Mouse (Mus musculus) olfactory bulb, adult 2 months (tissue): ENCODE data around the gene Sectm1a.

ENCODE experiments used
- CTCF ChIP-seq: fragments of 200-500 bp; IDR thresholded peaks from 2 replicates; pipeline ENCODE4 v1.5.1; 2012; ENCODE audit warnings: low read depth, mild to moderate bottlenecking, low read length, moderate library complexity; ENCODE audit not compliant: insufficient read depth
- POLR2A ChIP-seq: fragments of 200-500 bp; IDR thresholded peaks from 2 replicates; pipeline ENCODE4 v1.6.1; 2012; ENCODE audit warnings: mild to moderate bottlenecking, low read depth, low read length, moderate library complexity; ENCODE audit not compliant: insufficient read depth

DNA sequence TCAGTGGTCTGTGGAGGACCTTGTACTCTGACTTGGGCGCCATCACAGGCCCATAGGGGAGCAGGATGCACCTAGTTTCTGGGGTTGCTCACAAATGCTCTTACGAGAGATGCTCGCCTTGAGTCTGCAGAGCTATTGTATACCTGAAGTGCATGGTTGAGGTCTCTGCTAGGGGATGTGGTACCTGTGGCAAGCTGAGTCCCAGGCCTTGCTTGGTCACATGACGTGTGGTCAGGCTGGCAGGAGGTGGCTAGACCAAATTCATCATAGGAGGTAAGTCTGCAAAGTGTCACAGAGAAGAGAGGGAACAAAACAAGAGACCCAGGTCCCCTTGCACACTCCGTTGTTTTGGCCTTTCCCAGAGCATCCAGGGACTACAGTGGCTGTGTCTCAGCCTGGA lies 61.5 kb downstream of the Sectm1a start:
- no peak for TF ChIP-seq CTCF
- TF ChIP-seq POLR2A, result no peak
